Mouse (Mus musculus) spleen, adult 10 weeks (tissue): ENCODE data around the gene Krtap1-5. TPM values are rescaled to one million over a fixed set of nuclear protein-coding genes. Genes with fewer than 3 reads are reported as not detected.

ENCODE experiments used
- polyA plus RNA-seq: library from polyadenylated mRNA; stranded (reverse); fragments of 350-450 nt; fragmentation: Illumina TruSeq; extraction: RNeasy Lipid Tissue Mini Kit (QIAGEN cat#74804); gene quantifications from one replicate; pipeline ENCODE4 v1.2.3, GENCODE M21; 2015; ENCODE audit warnings: low replicate concordance; ENCODE audit not compliant: insufficient read depth

The Krtap1-5 gene
- polyA plus RNA-seq = not detected

DNA sequence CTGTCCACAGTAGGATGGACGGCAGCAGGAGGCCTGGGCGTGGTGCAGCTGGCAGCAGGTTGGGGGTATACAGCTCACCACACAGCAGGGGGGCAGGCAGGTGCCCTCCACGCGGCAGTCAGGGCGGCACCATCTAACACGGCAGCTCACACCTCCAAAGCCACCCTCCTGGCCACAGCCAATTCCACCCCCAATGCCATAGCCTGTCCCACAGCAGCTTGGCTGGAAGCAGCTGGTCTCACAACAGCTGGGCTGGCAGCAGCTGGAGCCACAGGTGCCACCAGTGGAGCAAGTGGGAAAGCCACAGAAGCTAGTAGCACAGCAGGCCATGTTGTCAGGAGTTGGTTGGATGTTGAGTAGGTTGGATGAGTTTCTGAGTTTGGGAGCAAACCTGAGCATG, at the start of gene Krtap1-5:
Gene Krtap1-5 (minus strand): TSS at position 381 of the 400 bp plus-strand sequence.

DNA sequence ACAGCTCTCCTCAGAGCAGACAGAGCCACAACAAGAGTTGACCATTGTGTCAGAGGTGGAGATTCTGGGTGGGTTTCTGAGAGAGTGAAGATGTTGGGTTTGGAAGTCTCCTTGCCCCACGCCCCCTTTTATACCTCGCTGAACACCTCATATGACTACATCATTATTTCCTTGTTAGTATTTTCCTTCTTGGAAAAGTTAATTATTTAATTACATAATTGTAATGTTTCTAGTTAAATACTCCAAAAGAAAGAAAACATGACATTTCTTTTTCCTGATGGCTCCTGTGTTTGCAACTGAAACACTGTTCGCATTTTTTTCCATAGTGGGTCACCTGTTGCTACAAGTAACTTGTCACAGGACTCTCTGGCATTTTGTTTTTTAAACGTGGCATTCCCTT, 47.3 kb upstream of the Krtap1-5 start, which contains the start of gene Krtap4-1:
Gene Krtap4-1 (minus strand): TSS at position 101 of the 400 bp plus-strand sequence.

GRCm38 (mm10) chr11:99620335-99620734, 39.5 kb upstream of the Krtap1-5 start, which contains the start of gene Gm11562:
TSS of gene Gm11562 (minus strand) at chr11:99620435.

GRCm38 (mm10) chr11:99614796-99615363, 34.1 kb upstream of the Krtap1-5 start, which contains the start of gene Krtap2-4:
TSS of gene Krtap2-4 (minus strand) at chr11:99614846.

DNA sequence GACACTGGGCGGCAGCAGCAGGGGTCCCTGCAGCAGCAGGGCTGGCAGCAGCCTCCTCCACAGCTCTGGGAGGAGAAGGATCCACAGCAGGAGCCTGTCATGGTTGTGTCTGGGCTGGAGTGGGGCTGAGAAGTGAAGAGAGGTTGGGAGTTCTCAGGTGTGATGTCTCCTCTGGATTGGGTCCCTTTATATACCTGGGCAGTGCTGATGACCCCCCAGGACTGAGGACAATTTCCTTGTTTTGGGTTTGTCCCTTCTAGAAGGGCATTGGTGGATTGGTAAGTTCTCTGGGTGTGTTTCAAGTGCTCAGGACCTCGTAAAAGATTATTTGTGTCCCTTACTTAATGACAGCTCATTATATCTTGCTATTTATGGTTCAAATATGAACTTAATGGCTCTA, 29.3 kb upstream of the Krtap1-5 start, which contains the start of gene Gm11937:
Gene Gm11937 (minus strand): TSS at position 101 of the 400 bp plus-strand sequence.

DNA sequence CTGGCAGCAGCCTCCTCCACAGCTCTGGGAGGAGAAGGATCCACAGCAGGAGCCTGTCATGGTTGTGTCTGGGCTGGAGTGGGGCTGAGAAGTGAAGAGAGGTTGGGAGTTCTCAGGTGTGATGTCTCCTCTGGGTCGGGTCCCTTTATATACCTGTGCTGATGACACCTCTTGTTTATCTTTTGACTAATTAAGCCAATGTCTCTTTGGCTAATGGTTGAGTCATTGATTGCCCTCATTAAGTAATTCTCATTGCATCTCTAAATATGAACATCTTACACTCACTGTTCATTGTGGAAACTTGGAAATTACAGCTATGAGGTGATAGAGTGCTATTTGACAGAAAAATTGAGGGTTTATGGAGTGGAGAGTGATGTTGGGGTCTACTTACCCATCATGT, 22.4 kb upstream of the Krtap1-5 start, which contains the start of gene Gm11938:
Gene Gm11938 (minus strand): TSS at position 101 of the 400 bp plus-strand sequence.

GRCm38 (mm10) chr11:99597742-99598141, 16.9 kb upstream of the Krtap1-5 start, which contains the start of gene Krtap9-3:
TSS of gene Krtap9-3 (minus strand) at chr11:99598105.

GRCm38 (mm10) chr11:99590981-99591380, 10.2 kb upstream of the Krtap1-5 start, which contains the start of gene Krtap1-3:
TSS of gene Krtap1-3 (minus strand) at chr11:99591339.

DNA sequence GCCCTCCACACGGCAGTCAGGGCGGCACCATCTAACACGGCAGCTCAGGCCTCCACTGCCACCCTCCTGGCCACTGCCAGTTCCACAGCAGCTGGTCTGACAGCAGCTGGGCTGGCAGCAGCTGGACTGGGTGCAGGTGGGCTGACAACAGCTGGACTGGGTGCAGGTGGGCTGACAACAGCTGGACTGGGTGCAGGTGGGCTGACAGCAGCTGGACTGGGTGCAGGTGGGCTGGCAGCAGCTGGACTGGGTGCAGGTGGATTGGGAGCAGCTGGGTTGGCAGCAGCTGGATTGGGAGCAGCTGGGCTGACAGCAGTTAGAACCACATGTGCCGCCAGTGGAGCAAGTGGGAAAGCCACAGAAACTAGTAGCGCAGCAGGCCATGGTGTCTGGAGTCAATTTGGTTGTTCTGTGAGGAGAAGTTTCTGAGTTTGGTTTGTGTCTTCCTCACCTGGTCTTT, 2.5 kb upstream of the Krtap1-5 start, which contains the start of gene Krtap1-4:
Gene Krtap1-4 (minus strand): TSS at position 410 of the 460 bp plus-strand sequence.

DNA sequence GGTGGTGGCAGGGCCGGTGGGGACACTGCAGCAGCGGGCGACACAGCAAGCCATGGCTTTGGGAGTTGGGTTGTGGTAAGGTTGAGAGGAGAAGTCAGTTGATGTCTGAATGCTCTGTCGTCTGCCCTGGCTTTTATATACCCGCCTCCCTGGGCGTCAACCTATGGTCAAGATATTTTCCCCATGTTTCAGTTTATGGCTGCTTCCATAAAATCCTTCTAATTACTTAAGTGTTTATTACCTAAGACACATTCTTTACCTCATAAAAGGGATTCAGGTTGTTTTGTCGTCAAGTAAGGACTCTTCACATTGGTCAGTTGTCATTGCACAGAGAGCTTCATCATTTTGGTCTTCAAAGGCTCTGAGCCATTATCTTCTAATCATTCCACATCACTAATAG, 14.3 kb downstream of the Krtap1-5 start, which contains the start of gene Krtap3-1:
Gene Krtap3-1 (minus strand): TSS at position 101 of the 400 bp plus-strand sequence.

DNA sequence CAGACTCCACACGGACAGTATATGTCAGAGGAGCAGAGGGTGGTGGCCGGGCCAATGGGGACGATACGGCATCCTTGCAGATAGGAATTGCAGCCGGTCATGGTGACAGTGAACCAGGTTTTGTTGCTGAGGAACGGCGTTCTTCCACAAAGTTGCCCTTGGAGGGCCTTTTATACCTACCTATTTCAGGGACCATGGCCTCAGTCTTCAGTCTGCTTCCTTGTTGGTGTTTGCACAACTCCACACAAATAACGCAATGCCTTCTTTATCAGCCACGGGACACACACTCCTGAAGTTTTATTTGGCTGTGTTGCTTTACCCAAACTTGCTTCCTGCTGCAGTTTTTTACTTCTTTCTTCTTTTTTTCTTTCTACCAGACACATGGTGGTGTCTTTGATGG, 21.4 kb downstream of the Krtap1-5 start, which contains the start of gene Gm11939:
Gene Gm11939 (minus strand): TSS at position 101 of the 400 bp plus-strand sequence.

GRCm38 (mm10) chr11:99556753-99557152, 24.1 kb downstream of the Krtap1-5 start, which contains the start of gene Krtap3-2:
TSS of gene Krtap3-2 (minus strand) at chr11:99556853.

GRCm38 (mm10) chr11:99550765-99551164, 30.1 kb downstream of the Krtap1-5 start, which contains the start of gene Krtap3-3:
TSS of gene Krtap3-3 (minus strand) at chr11:99550865.

Other genes with a start within 250 kb of the Krtap1-5 start
- not detected for gene Krt26, start 243.1 kb downstream of the Krtap1-5 start, polyA plus RNA-seq
- gene Krt27, start 229.9 kb downstream of the Krtap1-5 start, polyA plus RNA-seq = not detected
- gene Krt28, start 206.1 kb downstream of the Krtap1-5 start, polyA plus RNA-seq = not detected
- gene Krt10, start 191.7 kb downstream of the Krtap1-5 start, polyA plus RNA-seq = 6.0 TPM
- gene Krt12, start 158.8 kb downstream of the Krtap1-5 start, polyA plus RNA-seq = not detected
- gene Krt20, start 142.9 kb downstream of the Krtap1-5 start, polyA plus RNA-seq = 1.9 TPM
- gene Krt23, start 87.9 kb downstream of the Krtap1-5 start, polyA plus RNA-seq = not detected
- gene Krt39, start 59.7 kb downstream of the Krtap1-5 start, polyA plus RNA-seq = not detected
- gene Krt40, start 37.9 kb downstream of the Krtap1-5 start, polyA plus RNA-seq = not detected
- not detected for gene Krtap3-3, start 30.2 kb downstream of the Krtap1-5 start, polyA plus RNA-seq
- not detected for gene Krtap3-2, start 24.2 kb downstream of the Krtap1-5 start, polyA plus RNA-seq
- not detected for gene Gm11939, start 21.6 kb downstream of the Krtap1-5 start, polyA plus RNA-seq
- gene Krtap3-1, start 14.4 kb downstream of the Krtap1-5 start, polyA plus RNA-seq = not detected
- not detected for gene Krtap1-4, start 2.6 kb upstream of the Krtap1-5 start, polyA plus RNA-seq
- gene Krtap1-3, start 10.3 kb upstream of the Krtap1-5 start, polyA plus RNA-seq = not detected
- not detected for gene Krtap9-3, start 17.1 kb upstream of the Krtap1-5 start, polyA plus RNA-seq
- gene Gm11938, start 22.3 kb upstream of the Krtap1-5 start, polyA plus RNA-seq = not detected
- not detected for gene Gm11937, start 29.2 kb upstream of the Krtap1-5 start, polyA plus RNA-seq
- not detected for gene Krtap2-4, start 33.8 kb upstream of the Krtap1-5 start, polyA plus RNA-seq
- not detected for gene Gm11562, start 39.4 kb upstream of the Krtap1-5 start, polyA plus RNA-seq
- gene Krtap4-1, start 47.2 kb upstream of the Krtap1-5 start, polyA plus RNA-seq = not detected
- not detected for gene Krtap4-2, start 54.1 kb upstream of the Krtap1-5 start, polyA plus RNA-seq
- gene Krtap4-7, start 63.1 kb upstream of the Krtap1-5 start, polyA plus RNA-seq = not detected
- not detected for gene Gm11555, start 69.2 kb upstream of the Krtap1-5 start, polyA plus RNA-seq
- gene Gm11563, start 77.9 kb upstream of the Krtap1-5 start, polyA plus RNA-seq = not detected
- not detected for gene Krtap4-6, start 84.9 kb upstream of the Krtap1-5 start, polyA plus RNA-seq
- not detected for gene Gm14190, start 109.7 kb upstream of the Krtap1-5 start, polyA plus RNA-seq
- not detected for gene Gm14180, start 153.3 kb upstream of the Krtap1-5 start, polyA plus RNA-seq
- not detected for gene Gm11595, start 191.9 kb upstream of the Krtap1-5 start, polyA plus RNA-seq
- gene Krtap4-8, start 199.7 kb upstream of the Krtap1-5 start, polyA plus RNA-seq = not detected
- gene Krtap4-9, start 204.2 kb upstream of the Krtap1-5 start, polyA plus RNA-seq = not detected
- gene Gm11596, start 212.5 kb upstream of the Krtap1-5 start, polyA plus RNA-seq = not detected
- not detected for gene Gm11569, start 217.9 kb upstream of the Krtap1-5 start, polyA plus RNA-seq
- not detected for gene Gm11554, start 223.4 kb upstream of the Krtap1-5 start, polyA plus RNA-seq
- gene Krtap4-13, start 228.9 kb upstream of the Krtap1-5 start, polyA plus RNA-seq = not detected
- gene Gm11564, start 234.7 kb upstream of the Krtap1-5 start, polyA plus RNA-seq = not detected